Mouse (Mus musculus) liver, embryonic 14.5 days (tissue): ENCODE data around the gene Hrh3. TPM values are rescaled to one million over a fixed set of nuclear protein-coding genes. Genes with fewer than 3 reads are reported as not detected.

Experiments
- ATAC-seq: fragments of 200-750 bp; cut with Nextera tagmentation; 2 replicates; pipeline ENCODE4 v1.8.0; 2017; ENCODE audit warnings: moderate number of reproducible peaks, mild to moderate bottlenecking, moderate library complexity; ENCODE audit not compliant: insufficient read depth
- DNase-seq, 3 experiments: peaks; one replicate each; pipeline ENCODE4 v3.0.0-alpha.2; 2012 to 2013; ENCODE audit warnings: low read depth in 3 of 3, low spot score in 3 of 3
- H3K27ac ChIP-seq: fragments of 300-500 bp; sonication (generic); 2 replicates; pipeline ENCODE4 v1.5.1; 2014; ENCODE audit warnings: moderate library complexity, mild to moderate bottlenecking, control low read depth, inconsistent platforms
- H3K27me3 ChIP-seq: fragments of 300-500 bp; sonication (generic); 2 replicates; pipeline ENCODE4 v1.6.1; 2014; ENCODE audit warnings: mild to moderate bottlenecking, low read length, moderate library complexity; ENCODE audit not compliant: control insufficient read depth, insufficient read depth
- H3K36me3 ChIP-seq: fragments of 300-500 bp; sonication (generic); replicated peaks from 2 replicates; pipeline ENCODE4 v1.6.1; 2014; ENCODE audit warnings: low read depth; ENCODE audit not compliant: control insufficient read depth, insufficient read depth
- H3K4me1 ChIP-seq, 2 experiments: fragments of 200-500 bp in 1 of 2; fragments of 300-500 bp in 1 of 2; sonication (generic) in 1 of 2; replicated peaks; 2 replicates each; pipeline ENCODE4 v1.6.1; 2012 to 2014; ENCODE audit warnings: antibody characterized with exemption in 1 of 2, inconsistent platforms in 1 of 2, low read length in 1 of 2; ENCODE audit not compliant: control insufficient read depth in 2 of 2, insufficient read depth in 2 of 2
- H3K4me2 ChIP-seq: fragments of 300-500 bp; sonication (generic); 2 replicates; pipeline ENCODE4 v1.6.1; 2014; ENCODE audit warnings: low read depth, mild to moderate bottlenecking, control low read depth, moderate library complexity
- H3K4me3 ChIP-seq, 2 experiments: fragments of 200-500 bp in 1 of 2; fragments of 300-500 bp in 1 of 2; sonication (generic) in 1 of 2; 2 replicates each; pipeline ENCODE4 v1.5.1; 2012 to 2014; ENCODE audit warnings: low read depth in 2 of 2, low read length in 2 of 2, mild to moderate bottlenecking in 2 of 2, control low read depth in 1 of 2, inconsistent platforms in 1 of 2, moderate library complexity in 1 of 2; ENCODE audit not compliant: insufficient read depth in 1 of 2
- H3K9ac ChIP-seq: fragments of 300-500 bp; sonication (generic); replicated peaks from 2 replicates; pipeline ENCODE4 v1.6.1; 2014; ENCODE audit warnings: mild to moderate bottlenecking, control low read depth, moderate library complexity
- H3K9me3 ChIP-seq: fragments of 300-500 bp; sonication (generic); 2 replicates; pipeline ENCODE4 v1.6.1; 2016; ENCODE audit warnings: low read length, mixed read lengths; ENCODE audit not compliant: control insufficient read depth
- CTCF ChIP-seq: IDR thresholded peaks from 2 replicates; pipeline ENCODE4 v1.5.1; 2016; ENCODE audit warnings: antibody characterized with exemption, low read depth, control low read depth
- EP300 ChIP-seq: IDR thresholded peaks from 2 replicates; pipeline ENCODE4 v1.6.1; 2016; ENCODE audit warnings: antibody characterized with exemption, low read depth
- WGBS: fragments of 180-500 bp; shearing (Covaris S2); extraction: QIAGEN DNeasy Blood & Tissue Kit; methylation state at CpG from one replicate; pipeline ENCODE4 v1.1.7; 2014; ENCODE audit not compliant: insufficient replicate concordance; 5-methylcytosine and 5-hydroxymethylcytosine counted together
- polyA plus RNA-seq, 2 experiments: library from polyadenylated mRNA; depleted of rRNA in 1 of 2; stranded (reverse) in 1 of 2; unstranded in 1 of 2; fragments of >200 nt; fragmentation: Nextera tagmentation in 1 of 2; extraction: Ambion mirVana in 1 of 2; gene quantifications; 2 replicates each; pipeline versions ENCODE4 v1.2.1 to v1.2.3; 2012 to 2014

The Hrh3 gene
- polyA plus RNA-seq, 2 experiments: not detected

DNA sequence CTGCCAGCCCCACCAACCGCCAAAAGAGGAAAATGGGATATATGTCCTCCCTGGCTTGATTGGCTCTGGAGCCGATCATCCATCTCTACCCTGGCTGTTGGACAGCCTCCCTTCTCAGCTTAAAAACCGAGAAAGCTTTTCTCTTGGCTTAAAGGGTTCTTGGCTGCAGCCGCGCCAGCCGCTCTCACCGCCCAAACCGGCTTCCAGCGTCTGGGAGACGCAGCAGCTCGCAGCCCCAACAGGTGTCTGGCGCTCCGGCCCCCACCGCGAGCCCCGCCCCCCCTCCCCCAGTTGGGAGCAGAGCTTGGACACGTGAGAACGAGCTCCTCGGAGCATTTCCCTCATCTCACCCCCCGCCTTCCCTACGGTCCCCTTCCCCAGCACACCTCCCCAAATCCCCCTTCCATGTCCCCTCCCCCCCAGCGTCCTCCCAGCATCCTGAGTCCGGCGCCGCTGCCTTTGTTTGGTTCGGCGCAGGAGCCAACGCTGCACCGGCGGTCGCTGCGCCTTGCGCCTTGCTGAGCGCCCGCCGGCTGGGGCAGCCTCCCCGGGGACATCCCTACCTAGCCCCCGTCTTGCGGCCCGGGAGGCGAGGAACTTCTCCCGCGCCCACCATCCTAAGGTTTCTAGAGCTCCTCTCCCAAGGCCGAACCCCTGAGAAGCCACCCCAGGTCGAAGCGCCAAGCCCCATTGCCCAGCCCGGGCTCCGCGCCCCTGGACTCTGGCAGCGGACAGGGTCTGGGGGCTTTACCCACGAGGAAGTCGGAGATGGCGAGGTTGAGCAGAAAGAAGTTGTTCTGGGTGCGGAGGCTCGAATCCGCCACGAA is 924 bp downstream of the Hrh3 start:
- WGBS: 5% methylated on average over 54 of the region's 57 CpGs
- no peak for DNase-seq
- no peak overlapping the region for H3K4me3 ChIP-seq
- H3K9me3 ChIP-seq: no peaks in the 10 kb centered on the region
- H3K4me1 ChIP-seq: no peaks in the 10 kb centered on the region
- TF ChIP-seq EP300 (no peak), CTCF (no peak)
- ATAC-seq: no peak
- no peaks in the 10 kb centered on the region for H3K36me3 ChIP-seq
- H3K27ac ChIP-seq: no peak overlapping the region
- peaks cover 70% of the 10 kb centered on the region for H3K27me3 ChIP-seq
- H3K4me2 ChIP-seq: peak overlapping the region; percentile 60
- no peak overlapping the region for H3K9ac ChIP-seq

DNA sequence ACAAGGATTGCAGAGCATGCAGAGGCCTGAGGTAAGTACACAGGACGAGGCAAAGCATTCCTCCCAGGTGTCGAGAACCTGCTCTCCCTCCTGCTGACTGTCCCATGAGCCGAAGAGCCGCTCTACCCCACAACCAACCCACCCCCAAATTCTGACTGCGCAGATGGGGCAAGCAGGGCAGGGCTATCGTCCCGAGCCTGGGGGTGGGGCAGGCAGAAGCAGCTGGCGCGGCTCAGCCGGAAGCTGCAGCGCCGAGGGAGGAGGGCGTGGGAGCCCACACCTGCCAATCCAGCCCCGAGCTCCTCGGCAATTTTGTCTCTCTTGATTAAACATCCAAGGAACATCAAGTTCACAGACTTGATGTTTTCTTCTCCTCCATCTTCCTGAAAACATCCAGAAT is 4.8 kb downstream of the Hrh3 start:
- no peak overlapping the region for H3K4me3 ChIP-seq

GRCm38 (mm10) chr2:180098167-180098566 is 6.1 kb downstream of the Hrh3 start:
- Histone ChIP-seq H3K36me3 (no peaks in the 10 kb centered on the region), H3K9ac (no peak overlapping the region), H3K27ac (no peak overlapping the region), H3K9me3 (no peaks in the 10 kb centered on the region), H3K4me2 (no peak overlapping the region), H3K27me3 (peaks cover 40% of the 10 kb centered on the region), H3K4me1 (no peaks in the 10 kb centered on the region), H3K4me3 (no peak overlapping the region)
- TF ChIP-seq CTCF (peak; percentile 40; the same call in 1 of the 2 replicates), EP300 (peak; percentile 35; the same call in 1 of the 2 replicates)
- 13% methylated on average over 5 of the region's 5 CpGs for WGBS
- no peak for DNase-seq
- peak; percentile 72 for ATAC-seq

More for the DNA sequence above, 4.8 kb downstream of the Hrh3 start:
- WGBS: 6% methylated on average over 15 of the region's 15 CpGs
- TF ChIP-seq EP300 (no peak), CTCF (no peak)
- peaks cover 54% of the 10 kb centered on the region for H3K27me3 ChIP-seq
- no peak overlapping the region for H3K9ac ChIP-seq
- H3K27ac ChIP-seq: no peak overlapping the region
- no peak for ATAC-seq
- no peaks in the 10 kb centered on the region for H3K9me3 ChIP-seq
- no peak overlapping the region for H3K4me2 ChIP-seq
- no peaks in the 10 kb centered on the region for H3K4me1 ChIP-seq
- DNase-seq: no peak
- no peaks in the 10 kb centered on the region for H3K36me3 ChIP-seq

DNA sequence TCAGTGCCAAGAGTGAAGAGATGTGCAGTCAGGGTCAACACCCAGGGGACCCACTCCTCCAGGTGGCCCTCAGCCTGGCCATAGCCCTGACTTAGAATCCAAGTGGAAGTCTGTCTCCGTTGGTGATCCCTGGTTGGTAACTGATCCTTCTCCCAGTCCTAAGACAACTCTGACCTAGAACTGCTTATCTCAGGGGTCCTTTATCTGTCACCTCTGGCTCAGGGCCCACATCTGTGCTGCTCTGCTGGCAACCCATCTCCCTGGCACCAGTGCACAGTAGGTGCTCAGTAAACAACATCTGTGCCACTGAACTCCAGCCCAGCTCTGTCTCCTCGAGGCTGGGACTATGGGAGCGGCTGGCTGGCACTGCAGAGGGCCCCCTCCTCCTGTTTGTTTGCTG is 6.7 kb downstream of the Hrh3 start:
- H3K9ac ChIP-seq: no peak overlapping the region
- H3K4me1 ChIP-seq: no peaks in the 10 kb centered on the region
- H3K4me3 ChIP-seq: no peak overlapping the region
- H3K36me3 ChIP-seq: no peaks in the 10 kb centered on the region
- DNase-seq: no peak
- TF ChIP-seq CTCF: no peak
- TF ChIP-seq EP300: no peak
- H3K27ac ChIP-seq: no peak overlapping the region
- peaks cover 34% of the 10 kb centered on the region for H3K27me3 ChIP-seq
- H3K4me2 ChIP-seq: no peak overlapping the region
- ATAC-seq: no peak
- 31% methylated on average over 3 of the region's 3 CpGs for WGBS
- no peaks in the 10 kb centered on the region for H3K9me3 ChIP-seq

- TF ChIP-seq CTCF: no peak
- no peak for TF ChIP-seq EP300
- H3K9me3 ChIP-seq: no peaks in the 10 kb centered on the region
- H3K27me3 ChIP-seq: peaks cover 16% of the 10 kb centered on the region
- no peak for DNase-seq
- 29% methylated on average over 5 of the region's 5 CpGs for WGBS
- no peak overlapping the region for H3K4me2 ChIP-seq
- H3K36me3 ChIP-seq: no peaks in the 10 kb centered on the region
- no peaks in the 10 kb centered on the region for H3K4me1 ChIP-seq
- H3K27ac ChIP-seq: no peak overlapping the region
- no peak overlapping the region for H3K9ac ChIP-seq
- ATAC-seq: no peak
- no peak overlapping the region for H3K4me3 ChIP-seq
Observed at GRCm38 (mm10) chr2:180095711-180096110, 8.6 kb downstream of the Hrh3 start.
